In genomic region chr10:42355980-42356379, GRCm38 (mm10) we compare ENCODE assay signal across 8 mouse cellular contexts.
A peak's percentile ranks its signal among the peaks of the same experiment; 100 is the strongest.
DNase-seq lines count a peak whose midpoint lies in the region; ATAC-seq and TF ChIP-seq lines count a peak whose summit lies in the region.
"Had no signal": no experiment of that assay in that cellular context is flagged by ENCODE, and none has a peak within 500 bp of the region (broad histone marks: within the 10 kb centered on the region; RNA-seq: fewer than 3 reads in every experiment).

No protein-coding gene starts in this region.

- no peak overlapping the region for H3K4me3 ChIP-seq in layer of hippocampus, adult 2 months
- H3K4me3 ChIP-seq: neural tube, embryonic 12.5 days had no signal

- ATAC-seq in megakaryocyte-erythroid progenitor cell, adult 5-6 weeks (replicated peaks; ENCODE audit: low FRiP score, low TSS enrichment, poor library complexity, severe bottlenecking) = peak; percentile 59; the same call in 1 of the 2 replicates

- DNase-seq in layer of hippocampus, adult 2 months (ENCODE audit: low spot score in 2 of 2) = no peak
- no peak for DNase-seq in layer of hippocampus, adult 9-10 months (ENCODE audit: low spot score)
- peak; percentile 33 for DNase-seq in ES-CJ7 (ENCODE audit: low read depth, low spot score)
- peak; percentile 3 for DNase-seq in WW6 (ENCODE audit: low read depth, low spot score)
- DNase-seq in right cerebral cortex, postnatal 10 days (ENCODE audit: low spot score in 2 of 2) = no peak
- DNase-seq in layer of hippocampus, postnatal 25 days (ENCODE audit: extremely low spot score in 1 of 2, low spot score in 1 of 2) = no peak

- H3K27ac ChIP-seq in layer of hippocampus, adult 2 months = no peak overlapping the region
- H3K27ac ChIP-seq: neural tube, embryonic 12.5 days had no signal

- peak; percentile 70 for TF ChIP-seq CTCF in layer of hippocampus, adult 2 months (conservative IDR thresholded peaks at IDR 0.05)

Comparison
In these comparisons a context has a peak if more than half of its experiments do, and no peak if none do; other contexts are left out.
1. DNase-seq: peak in ES-CJ7 (single experiment) and WW6 (single experiment); none in layer of hippocampus, adult 2 months (0 of 2), layer of hippocampus, adult 9-10 months (single experiment), right cerebral cortex, postnatal 10 days (0 of 2) and layer of hippocampus, postnatal 25 days (0 of 2).